Mouse (Mus musculus) Patski (cell line): ENCODE results near the gene Atp12a. TPM values are rescaled to one million over a fixed set of nuclear protein-coding genes. Genes with fewer than 3 reads are reported as not detected.
A peak's percentile ranks its signal among the peaks of the same experiment; 100 is the strongest.

ENCODE experiments used
- ATAC-seq: fragments of 100-300 bp; one replicate; pipeline ENCODE4 v1.8.0; 2021
- CTCF ChIA-PET: fragments of 350-600 bp; sonication (Branson Sonifier 250); formaldehyde crosslinking; loops from one replicate; lab custom pipeline; 2022; ENCODE audit warnings: inconsistent platforms; lab: Charles Lee
- POLR2A ChIA-PET: fragments of 350-600 bp; sonication (Branson Sonifier 250); formaldehyde crosslinking; loops from one replicate; lab custom pipeline; 2022; ENCODE audit warnings: antibody characterized with exemption, inconsistent platforms; lab: Charles Lee
- DNase-seq: peaks from one replicate; pipeline ENCODE4 v3.0.0-alpha.2; 2011; ENCODE audit warnings: low read depth, low spot score
- H3K27me3 ChIP-seq: fragments of 371-371 bp; one replicate; pipeline ENCODE4 v1.5.1; 2021
- CTCF ChIP-seq: fragments of 100-300 bp; IDR thresholded peaks from one replicate; pipeline ENCODE4 v1.5.1; 2021
- in situ Hi-C: fragments of 300-500 bp; cut with MboI; formaldehyde crosslinking; loops from 3 replicates; pipeline ENCODE4 v1.11.1; 2018; ENCODE audit warnings: low pct_unique_long_range_greater_than_20kb, mixed read lengths
- polyA plus RNA-seq: library from polyadenylated mRNA; unstranded; gene quantifications from one replicate; pipeline ENCODE4 v1.2.3, GENCODE M21; 2021

The Atp12a gene
- polyA plus RNA-seq, 1 experiment from 2014 or later = not detected

DNA sequence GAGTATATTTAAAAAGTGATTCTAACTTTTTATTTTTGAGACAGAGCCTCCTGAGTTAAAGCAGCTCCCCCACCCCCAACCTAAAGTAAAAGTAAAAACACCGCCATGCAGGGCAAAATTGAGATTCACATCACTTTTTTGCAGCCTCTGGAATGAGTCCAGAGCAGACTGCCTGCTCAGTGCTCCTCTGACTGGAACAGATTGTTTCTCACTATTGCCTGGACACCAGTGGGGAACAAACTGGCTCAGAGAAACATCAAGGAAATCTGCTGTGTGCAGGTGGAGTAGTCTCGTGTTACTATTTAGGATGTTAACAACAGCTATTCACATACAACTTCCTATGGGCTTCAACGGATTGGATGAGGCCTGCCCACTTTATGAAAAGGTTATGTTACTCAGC is 16.2 kb upstream of the Atp12a start:
- in situ Hi-C loops = no loop called here
- CTCF ChIA-PET = no interaction called here

DNA sequence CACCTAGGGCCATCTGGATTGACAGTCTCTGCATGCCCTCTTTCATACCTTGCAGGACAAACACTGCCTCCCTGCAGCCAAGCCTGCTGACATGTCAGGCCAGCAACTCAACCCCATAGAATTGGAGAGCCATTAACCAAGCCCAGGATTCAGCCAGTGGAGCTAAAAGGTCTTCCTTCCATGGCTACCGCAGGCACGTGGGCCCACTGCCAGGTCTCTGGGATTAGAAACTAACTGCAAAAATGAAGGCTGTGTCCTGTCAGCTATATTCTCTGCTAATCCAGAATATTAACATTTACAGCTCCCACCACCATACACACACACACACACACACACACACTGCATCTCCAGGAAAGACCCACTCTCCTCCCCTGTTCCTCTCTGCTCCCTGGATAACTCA is 15.3 kb upstream of the Atp12a start:
- no peak for TF ChIP-seq CTCF
- DNase-seq = no peak
- ChIA-PET POLR2A (no interaction called here), CTCF (no interaction called here)
- H3K27me3 ChIP-seq = peaks cover 25% of the 10 kb centered on the region
- in situ Hi-C loops = no loop called here
- no peak for ATAC-seq

More for the DNA sequence above, 16.2 kb upstream of the Atp12a start:
- ATAC-seq (no peak), DNase-seq (no peak)
- POLR2A ChIA-PET = no interaction called here
- TF ChIP-seq CTCF = no peak
- peaks cover 18% of the 10 kb centered on the region for H3K27me3 ChIP-seq

DNA sequence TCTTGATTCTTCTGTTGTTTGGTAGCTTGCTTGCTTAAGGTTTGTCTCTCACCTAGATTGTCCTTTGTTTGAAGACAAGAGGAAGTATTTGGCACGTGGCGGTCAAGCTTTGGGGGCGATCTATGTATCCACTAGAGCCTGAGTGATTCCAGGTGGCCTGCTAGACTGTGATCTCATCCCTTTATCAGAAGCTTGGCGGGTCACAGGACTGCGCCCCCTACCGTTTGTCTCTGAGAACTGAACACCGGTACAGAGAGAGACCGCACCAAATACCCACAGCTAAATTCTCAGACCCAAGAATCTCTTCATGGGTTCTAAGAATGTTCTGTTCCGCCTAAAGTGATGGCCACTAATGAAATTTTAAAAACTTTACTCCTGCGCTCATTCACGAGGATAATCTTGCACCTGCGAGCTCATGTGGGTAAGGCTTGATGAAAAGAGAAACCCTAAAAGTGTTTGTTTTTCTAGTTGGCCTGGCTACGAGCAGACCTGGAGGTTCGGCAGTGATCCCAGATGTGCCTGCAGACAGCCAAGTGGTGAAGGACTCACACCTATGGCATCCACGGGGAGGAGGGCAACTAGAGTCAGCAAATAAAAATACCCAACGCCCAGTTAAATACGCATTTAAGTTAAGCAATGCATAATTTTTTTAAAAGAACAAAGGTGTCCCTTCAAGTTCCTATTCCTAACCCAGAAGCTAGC is 12.8 kb upstream of the Atp12a start:
- DNase-seq (no peak), ATAC-seq (no peak)
- peaks cover 34% of the 10 kb centered on the region for H3K27me3 ChIP-seq
- ChIA-PET CTCF (interaction anchor here (0.8 to 1.3 kb wide), 5 partner anchors 13 to 180 kb away, joined by 3 to 5 read pairs (median 3); partner anchors contain the start of gene Atp12a), POLR2A (no interaction called here)
- in situ Hi-C loops = no loop called here
- peak; percentile 62 for TF ChIP-seq CTCF

DNA sequence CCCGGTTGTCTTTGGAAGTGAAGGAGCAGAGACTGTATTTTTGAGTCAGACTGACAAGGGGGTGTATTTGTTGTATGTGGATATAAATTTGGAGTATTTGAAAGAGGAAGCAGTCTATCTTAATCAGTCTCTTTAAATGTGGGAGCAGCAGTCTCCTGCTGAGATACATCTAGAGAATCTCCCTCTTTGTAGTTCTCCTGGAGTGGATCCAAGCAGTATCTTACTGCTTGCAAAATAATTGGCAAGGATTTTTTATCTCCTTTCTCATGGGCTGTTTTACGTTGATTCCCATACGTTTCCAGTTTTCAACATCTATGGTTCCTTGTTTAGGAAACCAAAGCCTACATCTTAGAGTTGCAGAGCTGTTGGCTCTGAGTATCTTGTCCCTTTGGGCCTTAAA is 10.1 kb upstream of the Atp12a start:
- CTCF ChIA-PET = interaction anchor here (0.6 kb wide), 1 partner anchor 10 kb away, joined by 3 read pairs; no protein-coding TSS in a partner anchor
- H3K27me3 ChIP-seq = peaks cover 30% of the 10 kb centered on the region
- TF ChIP-seq CTCF = no peak
- POLR2A ChIA-PET = no interaction called here
- DNase-seq (no peak), ATAC-seq (no peak)
- in situ Hi-C loops = no loop called here

DNA sequence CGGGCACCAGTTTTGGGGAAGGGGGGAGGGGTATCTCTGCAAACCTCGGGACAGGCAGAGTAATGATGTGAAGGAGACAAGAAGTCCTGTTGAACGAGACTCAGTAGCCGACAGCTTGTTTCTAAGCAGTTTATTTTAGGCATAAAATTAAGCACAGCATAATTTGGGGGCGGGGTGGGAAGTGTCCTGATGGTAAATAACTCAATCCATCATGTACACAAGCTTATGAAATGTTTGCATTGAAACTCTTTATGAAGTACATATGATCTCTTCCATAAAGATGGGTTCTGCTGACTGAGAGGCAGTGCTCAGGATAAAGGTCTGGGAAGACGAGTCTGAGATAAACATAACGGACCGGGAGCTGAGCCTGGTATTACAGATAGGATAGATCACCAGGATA is 9.5 kb upstream of the Atp12a start:
- no peak for ATAC-seq
- ChIA-PET CTCF (interaction anchor here (0.6 kb wide), 1 partner anchor 11 kb away, joined by 3 read pairs; no protein-coding TSS in a partner anchor), POLR2A (no interaction called here)
- TF ChIP-seq CTCF = no peak
- peaks cover 30% of the 10 kb centered on the region for H3K27me3 ChIP-seq
- in situ Hi-C loops = no loop called here
- DNase-seq = no peak

DNA sequence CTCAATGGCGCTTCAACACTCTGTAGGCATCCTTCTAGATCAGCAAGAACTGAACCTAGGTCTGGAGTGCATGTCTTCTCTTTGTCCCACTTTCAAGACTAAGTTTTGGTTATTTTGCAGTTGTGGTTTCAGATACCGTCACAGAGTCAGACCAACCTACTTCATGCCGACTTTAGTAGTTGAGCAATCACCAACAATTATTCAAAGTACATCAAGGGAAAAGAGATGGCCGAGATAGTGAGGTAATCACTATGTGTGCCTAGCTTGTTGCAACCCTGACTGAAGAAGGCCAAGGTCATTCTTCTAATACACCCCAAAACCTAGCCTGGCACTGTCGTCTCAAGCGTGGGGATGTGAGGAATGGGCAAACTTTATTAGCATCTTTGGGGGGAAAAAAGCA is 8.7 kb upstream of the Atp12a start:
- DNase-seq (no peak), ATAC-seq (no peak)
- POLR2A ChIA-PET = no interaction called here
- in situ Hi-C loops = no loop called here
- TF ChIP-seq CTCF = no peak
- CTCF ChIA-PET = no interaction called here
- H3K27me3 ChIP-seq = peaks cover 30% of the 10 kb centered on the region

DNA sequence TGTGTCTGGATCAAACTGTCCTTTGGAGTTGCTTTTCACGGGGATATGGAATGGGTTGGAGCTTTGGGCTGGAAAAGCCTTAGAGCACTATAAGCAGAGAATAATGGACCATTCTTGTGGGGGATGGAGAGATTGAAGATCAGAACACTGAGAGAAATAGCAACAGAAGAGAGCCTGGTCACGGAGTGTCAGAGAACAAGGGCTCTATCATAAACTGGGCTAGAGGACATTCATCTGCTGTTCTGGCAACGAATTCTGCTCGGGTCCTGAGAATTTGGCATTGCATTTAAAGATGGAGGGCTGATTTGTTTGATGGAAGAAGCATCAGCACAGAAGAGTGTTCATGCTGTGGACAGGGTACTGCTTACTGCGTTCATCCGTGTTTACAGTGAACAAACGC is 6.4 kb upstream of the Atp12a start:
- ATAC-seq (no peak), DNase-seq (no peak)
- in situ Hi-C loops = no loop called here
- ChIA-PET POLR2A (no interaction called here), CTCF (no interaction called here)
- peaks cover 32% of the 10 kb centered on the region for H3K27me3 ChIP-seq
- no peak for TF ChIP-seq CTCF

DNA sequence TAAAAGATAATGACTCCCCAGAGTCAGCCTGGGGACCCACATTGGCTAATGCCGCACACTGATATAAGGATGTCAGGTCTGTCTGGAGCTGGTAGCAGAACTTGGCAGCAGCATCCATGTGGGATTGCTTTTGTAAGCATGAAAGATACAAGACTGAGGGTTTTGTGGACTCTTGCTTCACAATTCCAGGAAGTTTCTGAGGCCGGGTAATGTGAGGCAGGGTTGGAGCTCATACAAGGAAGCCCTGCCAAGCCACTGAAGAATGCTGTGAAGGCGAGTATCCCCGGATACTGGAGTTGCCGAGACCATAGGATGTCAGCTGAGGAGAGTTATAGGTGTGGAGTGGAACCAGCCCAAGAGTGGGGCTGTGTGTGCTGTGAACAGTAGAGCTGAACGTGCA is 5.7 kb upstream of the Atp12a start:
- peaks cover 26% of the 10 kb centered on the region for H3K27me3 ChIP-seq
- CTCF ChIA-PET = interaction anchor here (1.1 kb wide), 1 partner anchor 16 kb away, joined by 6 read pairs; no protein-coding TSS in a partner anchor
- ATAC-seq = no peak

DNA sequence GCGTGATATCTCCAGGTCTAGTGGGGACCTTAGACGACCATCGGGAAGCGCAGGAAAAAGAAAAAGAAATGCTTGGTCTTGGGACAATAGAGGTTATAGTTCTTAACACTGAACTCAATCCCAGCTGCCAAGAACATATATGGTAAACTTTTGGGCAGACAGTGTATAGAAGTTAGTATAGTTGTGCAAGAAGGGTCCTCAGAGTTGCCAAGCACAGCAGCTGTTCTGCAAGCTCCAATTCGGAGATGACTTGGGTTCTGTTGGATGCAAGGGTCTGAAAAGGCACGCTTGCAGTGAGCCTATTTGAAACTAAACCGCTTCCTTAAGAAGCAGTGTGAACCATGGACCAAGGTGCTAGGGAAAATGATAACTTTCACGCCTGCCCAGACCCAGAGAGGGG is 424 bp downstream of the Atp12a start:
- TF ChIP-seq CTCF = no peak
- in situ Hi-C loops = no loop called here
- POLR2A ChIA-PET = no interaction called here
- peaks cover 26% of the 10 kb centered on the region for H3K27me3 ChIP-seq
- DNase-seq (no peak), ATAC-seq (no peak)
- CTCF ChIA-PET = interaction anchor here (0.9 to 1.9 kb wide), 2 partner anchors 10 to 13 kb away, joined by 3 to 5 read pairs; no protein-coding TSS in a partner anchor

More for the DNA sequence above, 5.7 kb upstream of the Atp12a start:
- no peak for TF ChIP-seq CTCF
- POLR2A ChIA-PET = no interaction called here
- no peak for DNase-seq
- in situ Hi-C loops = no loop called here

DNA sequence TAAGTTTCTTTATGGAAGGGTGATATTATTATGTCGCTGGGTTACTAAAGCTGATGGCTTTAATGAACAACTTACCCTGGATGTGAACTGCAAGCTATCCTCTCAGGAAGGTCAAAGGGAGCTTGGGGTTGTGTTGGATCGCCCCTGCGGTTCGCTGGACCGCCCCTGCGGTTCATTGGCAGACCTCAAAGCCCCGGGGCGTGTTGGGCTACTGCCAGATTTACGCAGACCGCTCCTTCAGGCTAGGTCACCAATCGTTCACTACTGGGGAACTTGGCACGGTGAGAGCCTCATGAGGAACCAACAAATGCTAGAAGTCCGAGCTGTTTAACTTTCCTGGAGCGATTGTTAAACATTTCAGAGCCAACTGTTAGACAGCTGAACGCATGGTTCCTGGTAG is 1.8 kb downstream of the Atp12a start:
- TF ChIP-seq CTCF = no peak
- peaks cover 27% of the 10 kb centered on the region for H3K27me3 ChIP-seq
- POLR2A ChIA-PET = no interaction called here
- CTCF ChIA-PET = no interaction called here
- no peak for ATAC-seq
- in situ Hi-C loops = no loop called here
- DNase-seq = no peak

DNA sequence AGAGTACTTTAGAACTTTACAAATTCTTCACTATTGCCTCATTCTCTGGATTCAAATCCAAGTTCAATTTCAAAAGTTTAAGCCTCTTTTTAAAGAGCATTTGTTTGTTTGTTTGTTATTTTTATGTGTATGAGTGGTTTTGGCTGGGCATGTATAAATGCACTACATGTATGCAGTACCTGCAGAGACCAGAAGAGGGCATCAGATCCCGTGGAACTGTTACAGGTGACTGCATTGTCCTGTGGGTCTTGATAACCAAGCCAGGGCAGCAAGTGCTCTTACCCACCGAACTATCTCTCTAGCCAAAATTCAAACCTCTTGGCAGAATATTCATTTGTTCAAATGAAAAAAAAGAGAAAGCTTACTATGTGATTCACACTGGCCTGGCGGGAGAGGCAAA is 4.0 kb downstream of the Atp12a start:
- peaks cover 26% of the 10 kb centered on the region for H3K27me3 ChIP-seq
- DNase-seq (no peak), ATAC-seq (no peak)
- POLR2A ChIA-PET = no interaction called here
- no peak for TF ChIP-seq CTCF
- CTCF ChIA-PET = no interaction called here
- in situ Hi-C loops = no loop called here
